Mouse (Mus musculus): ENCODE data around the gene Atp23. TPM values are rescaled to one million over a fixed set of nuclear protein-coding genes. Genes with fewer than 3 reads are reported as not detected.

Atp23 gene
- polyA plus RNA-seq, 1 experiment from 2014 or later = 15.4 TPM

DNA sequence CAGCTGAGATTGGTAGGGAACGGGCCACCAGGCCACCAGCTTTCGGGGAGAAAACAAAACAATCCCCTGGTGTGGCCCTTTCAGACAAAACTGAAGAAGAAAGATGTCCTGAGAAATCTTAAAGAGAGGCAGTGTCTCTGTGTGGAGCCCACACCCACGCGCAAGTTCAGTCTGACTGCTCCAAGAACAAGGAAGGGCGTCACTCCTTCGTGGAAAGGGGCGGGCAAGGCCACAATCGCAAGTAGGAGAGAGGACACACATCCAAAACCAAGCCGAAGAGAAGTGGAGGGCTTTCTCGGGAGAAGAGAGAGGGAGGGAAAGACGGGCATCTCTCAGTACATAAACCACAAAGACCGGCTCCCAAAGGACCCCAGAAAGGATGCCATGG is 27.7 kb upstream of the Atp23 start:
- Histone ChIP-seq H3K4me1 (replicated peaks) (peaks cover 62% of the 10 kb centered on the region), H3K27me3 (ENCODE audit: insufficient read depth, poor library complexity, severe bottlenecking) (peaks cover 47% of the 10 kb centered on the region), H3K4me3 (peak overlapping the region; percentile 63), H3K27ac (peak overlapping the region; percentile 84; the same call in 1 of the 2 replicates), H3K9me3 (no peaks in the 10 kb centered on the region), H3K36me3 (no peaks in the 10 kb centered on the region)
- WGBS = 17% methylated on average over 12 of the region's 12 CpGs
- no peak for DNase-seq (ENCODE audit: low spot score)

DNA sequence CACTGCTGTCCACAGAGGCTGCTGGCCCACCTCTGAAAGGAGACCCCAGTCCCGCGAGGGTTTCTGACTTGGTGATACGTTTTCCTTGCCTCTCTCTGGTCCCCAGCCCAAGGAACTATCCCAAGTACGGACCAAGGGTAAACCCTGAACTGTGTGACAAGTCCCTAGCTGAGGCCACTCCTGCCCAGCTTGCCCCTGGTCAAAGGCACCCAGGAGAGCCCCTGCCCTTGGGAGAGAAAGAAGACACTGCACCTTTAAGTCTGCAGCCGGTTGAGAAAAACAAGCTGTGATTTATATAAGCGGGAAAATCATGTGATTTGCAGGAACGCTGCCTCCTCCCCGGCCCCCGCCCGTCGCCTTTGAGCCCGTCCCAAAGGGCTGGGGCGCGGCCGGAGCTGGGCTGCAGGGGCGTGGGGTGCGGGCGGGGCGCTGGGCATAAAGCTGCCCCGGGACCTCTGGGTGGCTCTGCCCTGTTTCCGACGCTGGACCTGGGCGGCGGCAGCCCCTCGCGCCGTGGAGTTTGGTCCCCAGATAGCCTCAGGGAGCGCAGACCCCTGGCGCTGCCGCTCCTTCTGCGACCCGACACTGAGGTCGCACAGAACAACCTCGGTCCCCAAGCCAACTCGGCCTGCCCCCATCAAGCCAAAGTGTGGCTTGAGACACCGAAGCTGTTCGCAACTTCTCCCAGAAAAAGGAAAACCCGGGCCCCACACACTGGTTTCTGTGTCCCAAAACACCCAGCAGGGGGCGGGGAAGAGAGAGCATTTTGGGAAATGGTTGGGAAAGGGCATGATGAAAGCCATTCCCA is 27.1 kb upstream of the Atp23 start:
- Histone ChIP-seq H3K9me3 (no peaks in the 10 kb centered on the region), H3K27ac (peak overlapping the region; percentile 84), H3K4me3 (peak overlapping the region; percentile 63), H3K4me1 (replicated peaks) (peaks cover 62% of the 10 kb centered on the region), H3K36me3 (no peaks in the 10 kb centered on the region), H3K27me3 (ENCODE audit: insufficient read depth, poor library complexity, severe bottlenecking) (peaks cover 47% of the 10 kb centered on the region)
- DNase-seq (ENCODE audit: low spot score) = peak; percentile 78
- WGBS = under 1% methylated on average over 39 of the region's 39 CpGs

DNA sequence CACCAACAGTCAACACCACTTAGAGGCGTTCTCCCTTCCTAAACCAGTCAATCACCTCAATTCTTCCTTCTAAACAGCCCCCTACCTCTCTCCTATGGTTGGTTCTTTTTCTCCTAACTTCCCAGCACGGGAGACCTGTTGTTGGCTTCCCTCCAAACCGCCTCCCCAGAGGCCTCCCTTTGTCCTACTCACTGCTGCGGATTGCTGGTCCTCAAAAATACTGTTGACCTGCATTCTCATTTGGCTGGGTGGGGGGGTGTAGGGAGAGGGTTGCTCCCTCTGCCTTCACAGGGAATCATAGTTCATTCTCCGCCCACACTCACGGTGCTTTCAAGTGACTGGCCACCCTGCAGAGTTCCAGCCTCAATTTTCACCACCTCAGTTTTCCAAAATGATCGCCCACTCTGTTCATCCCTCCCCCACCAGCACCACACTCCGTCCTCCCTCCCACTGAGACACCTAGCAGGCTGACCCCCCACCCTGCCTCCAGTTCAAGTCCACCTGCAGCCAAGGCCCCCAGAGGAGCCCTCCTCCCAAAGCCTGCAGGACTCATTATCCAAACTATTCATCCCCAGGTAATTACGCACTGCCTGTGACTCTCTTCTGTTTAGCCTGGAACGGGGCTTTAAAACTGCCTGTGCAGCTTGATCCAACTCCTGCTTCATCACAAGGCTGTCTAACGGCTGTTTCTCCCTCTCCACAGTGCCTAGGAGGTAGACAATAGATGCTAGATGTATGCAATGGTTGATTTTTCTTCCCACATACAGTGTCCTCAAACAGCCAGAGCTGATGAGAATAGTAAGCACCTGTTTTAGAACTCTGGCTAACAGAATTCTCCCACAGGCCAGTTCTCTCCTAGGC is 26.2 kb upstream of the Atp23 start:
- no peak for DNase-seq (ENCODE audit: low spot score)
- Histone ChIP-seq H3K4me1 (replicated peaks) (peaks cover 62% of the 10 kb centered on the region), H3K27me3 (ENCODE audit: insufficient read depth, poor library complexity, severe bottlenecking) (peaks cover 47% of the 10 kb centered on the region), H3K27ac (peak overlapping the region; percentile 84), H3K9me3 (no peaks in the 10 kb centered on the region), H3K36me3 (no peaks in the 10 kb centered on the region), H3K4me3 (peak overlapping the region; percentile 63)
- 11% methylated on average over 11 of the region's 11 CpGs for whole genome bisulfite sequencing

DNA sequence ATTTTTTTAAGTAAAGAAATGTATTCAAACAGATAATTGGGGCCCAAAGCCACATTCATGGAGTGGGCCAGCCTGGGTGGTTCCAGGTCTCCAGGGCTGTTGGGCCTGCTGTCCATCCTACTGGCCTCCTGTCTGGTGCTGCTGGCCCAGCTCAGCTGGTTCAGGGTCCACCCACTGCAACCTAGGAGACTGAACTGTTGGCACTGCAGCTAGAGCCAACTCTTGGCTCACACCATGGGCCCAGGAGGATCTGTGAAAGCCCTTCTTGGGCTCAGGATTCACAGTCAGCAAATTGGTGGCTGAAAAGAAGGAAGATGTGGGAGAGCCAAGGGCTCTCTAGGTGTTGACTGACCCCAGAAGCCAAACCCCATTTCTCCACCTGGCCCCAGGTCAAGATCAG is 24.2 kb upstream of the Atp23 start:
- DNase-seq (ENCODE audit: low spot score) = no peak
- H3K36me3 ChIP-seq = no peaks in the 10 kb centered on the region
- H3K27ac ChIP-seq = no peak overlapping the region
- peaks cover 4% of the 10 kb centered on the region; the same call in 1 of the 2 replicates for H3K9me3 ChIP-seq
- no peak overlapping the region for H3K4me3 ChIP-seq
- H3K27me3 ChIP-seq (ENCODE audit: insufficient read depth, poor library complexity, severe bottlenecking) = peaks cover 47% of the 10 kb centered on the region
- H3K4me1 ChIP-seq (replicated peaks) = peaks cover 47% of the 10 kb centered on the region

DNA sequence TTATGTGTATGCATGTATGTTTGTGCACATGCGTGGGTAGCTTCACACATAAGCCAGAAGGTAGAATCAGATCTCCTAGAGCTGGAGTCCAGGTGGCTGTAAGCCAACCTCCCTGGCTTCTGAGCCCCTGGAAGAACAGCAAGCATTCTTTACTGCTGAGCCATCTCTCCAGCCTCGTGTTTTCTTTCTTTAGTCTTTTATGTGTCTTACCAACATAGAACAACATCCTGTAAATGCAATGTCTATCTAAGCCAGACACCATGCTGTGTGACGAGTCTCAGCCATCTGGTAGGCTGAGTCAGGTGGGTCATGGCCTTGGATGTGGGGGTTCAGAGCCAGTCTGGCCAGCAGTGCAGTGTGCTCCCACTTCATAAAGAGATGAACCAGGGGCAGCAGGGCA is 22.9 kb upstream of the Atp23 start:
- H3K36me3 ChIP-seq = no peaks in the 10 kb centered on the region
- no peak for DNase-seq (ENCODE audit: low spot score)
- WGBS = 55% methylated on average over 3 of the region's 3 CpGs
- H3K4me3 ChIP-seq = no peak overlapping the region
- H3K27ac ChIP-seq = no peak overlapping the region
- H3K4me1 ChIP-seq (replicated peaks) = peaks cover 34% of the 10 kb centered on the region
- H3K27me3 ChIP-seq (ENCODE audit: insufficient read depth, poor library complexity, severe bottlenecking) = peaks cover 34% of the 10 kb centered on the region
- H3K9me3 ChIP-seq = peaks cover 13% of the 10 kb centered on the region

DNA sequence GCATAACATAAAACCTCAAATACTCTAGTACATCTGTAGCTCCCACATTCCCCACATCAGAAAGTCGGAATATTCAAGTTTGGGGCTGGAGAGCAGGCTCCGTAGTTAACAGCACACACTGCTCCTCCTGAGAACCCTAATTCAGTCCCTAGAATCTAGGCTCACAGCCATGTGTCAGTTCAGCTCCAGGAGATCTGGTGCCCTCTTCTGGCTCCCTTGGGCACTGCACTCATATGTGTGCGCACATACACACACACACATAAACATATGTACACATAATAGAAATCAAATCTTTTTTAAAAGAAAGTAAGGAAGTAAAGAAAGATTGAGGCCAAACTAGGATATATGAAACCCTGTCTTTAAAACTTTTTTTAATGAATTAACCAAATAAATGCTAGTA is 19.1 kb upstream of the Atp23 start:
- Histone ChIP-seq H3K9me3 (peaks cover 13% of the 10 kb centered on the region), H3K27me3 (ENCODE audit: insufficient read depth, poor library complexity, severe bottlenecking) (peaks cover 11% of the 10 kb centered on the region), H3K36me3 (no peaks in the 10 kb centered on the region), H3K4me1 (replicated peaks) (no peaks in the 10 kb centered on the region), H3K27ac (no peak overlapping the region), H3K4me3 (no peak overlapping the region)
- DNase-seq (ENCODE audit: low spot score) = no peak
- 97% methylated on average over 3 of the region's 3 CpGs for WGBS

DNA sequence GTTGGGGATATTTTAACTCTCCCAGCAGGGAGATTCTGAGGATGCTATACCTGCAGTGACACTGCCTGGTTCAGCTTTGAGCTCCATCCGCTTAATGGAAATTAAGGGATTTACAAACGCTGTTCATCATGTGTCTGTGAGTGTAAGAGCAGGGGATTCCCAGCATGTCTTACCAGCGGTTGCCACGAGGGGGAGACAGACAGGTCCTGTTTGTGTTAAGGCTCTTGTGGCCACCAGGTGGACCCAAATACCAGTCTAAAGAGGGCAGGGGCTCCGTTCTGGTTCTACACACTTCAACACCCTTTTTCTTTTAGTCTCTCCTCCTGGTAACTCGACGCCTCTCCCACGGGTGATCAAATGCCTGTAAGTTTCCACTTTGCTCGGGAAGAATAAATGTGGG is 17.9 kb upstream of the Atp23 start:
- Histone ChIP-seq H3K4me1 (replicated peaks) (no peaks in the 10 kb centered on the region), H3K27ac (no peak overlapping the region), H3K4me3 (no peak overlapping the region), H3K36me3 (no peaks in the 10 kb centered on the region), H3K9me3 (peaks cover 13% of the 10 kb centered on the region), H3K27me3 (ENCODE audit: insufficient read depth, poor library complexity, severe bottlenecking) (peaks cover 10% of the 10 kb centered on the region)
- DNase-seq (ENCODE audit: low spot score) = peak; percentile 93
- WGBS = 6% methylated on average over 9 of the region's 9 CpGs

DNA sequence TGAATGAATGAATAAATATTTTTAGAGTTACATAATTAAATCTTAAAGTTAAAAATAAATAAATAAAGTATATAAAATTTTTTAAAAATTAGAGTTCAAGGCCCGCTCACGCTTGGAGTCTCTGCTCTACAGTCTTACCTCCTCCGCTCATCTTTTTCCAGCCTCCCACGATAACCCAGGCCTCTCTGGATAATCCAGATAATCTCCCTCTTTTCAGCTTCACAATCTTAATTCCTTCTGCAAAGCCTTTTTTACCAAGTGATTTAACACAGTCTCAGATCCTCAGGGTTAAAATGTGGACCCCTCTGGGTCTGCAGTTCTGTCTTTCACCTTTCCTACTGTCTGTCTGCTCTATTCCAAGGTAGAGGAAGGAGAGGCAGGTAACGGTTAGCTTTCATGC is 13.1 kb upstream of the Atp23 start:
- Histone ChIP-seq H3K9me3 (no peaks in the 10 kb centered on the region), H3K27ac (no peak overlapping the region), H3K27me3 (ENCODE audit: insufficient read depth, poor library complexity, severe bottlenecking) (peaks cover 10% of the 10 kb centered on the region), H3K4me1 (replicated peaks) (no peaks in the 10 kb centered on the region), H3K36me3 (no peaks in the 10 kb centered on the region), H3K4me3 (no peak overlapping the region)
- 96% methylated on average over 5 of the region's 5 CpGs for WGBS
- no peak for DNase-seq (ENCODE audit: low spot score)

DNA sequence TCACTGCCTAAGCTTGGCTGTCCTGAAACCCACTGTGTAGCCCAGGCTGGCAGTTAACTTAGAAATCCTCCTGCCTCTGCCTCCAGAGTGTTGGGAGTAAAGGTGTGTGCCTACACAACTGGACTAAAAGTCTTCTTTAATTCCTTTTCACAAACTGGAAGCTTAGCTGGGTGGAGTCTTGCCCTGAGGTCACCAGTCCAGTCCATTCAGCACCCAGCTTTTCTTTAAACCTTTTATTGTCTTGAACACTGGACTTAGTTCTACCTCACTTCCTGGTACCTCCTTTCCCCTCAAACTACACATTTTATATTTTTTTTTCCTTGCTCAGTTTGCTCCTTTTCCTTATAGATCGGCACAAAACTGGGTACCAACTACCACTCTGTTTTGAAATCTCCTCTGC is 10.3 kb upstream of the Atp23 start:
- Histone ChIP-seq H3K27me3 (ENCODE audit: insufficient read depth, poor library complexity, severe bottlenecking) (no peaks in the 10 kb centered on the region), H3K27ac (no peak overlapping the region), H3K4me3 (no peak overlapping the region), H3K36me3 (no peaks in the 10 kb centered on the region), H3K4me1 (replicated peaks) (no peaks in the 10 kb centered on the region), H3K9me3 (no peaks in the 10 kb centered on the region)
- no peak for DNase-seq (ENCODE audit: low spot score)
- 82% methylated on average over 1 of the region's 1 CpGs for WGBS

DNA sequence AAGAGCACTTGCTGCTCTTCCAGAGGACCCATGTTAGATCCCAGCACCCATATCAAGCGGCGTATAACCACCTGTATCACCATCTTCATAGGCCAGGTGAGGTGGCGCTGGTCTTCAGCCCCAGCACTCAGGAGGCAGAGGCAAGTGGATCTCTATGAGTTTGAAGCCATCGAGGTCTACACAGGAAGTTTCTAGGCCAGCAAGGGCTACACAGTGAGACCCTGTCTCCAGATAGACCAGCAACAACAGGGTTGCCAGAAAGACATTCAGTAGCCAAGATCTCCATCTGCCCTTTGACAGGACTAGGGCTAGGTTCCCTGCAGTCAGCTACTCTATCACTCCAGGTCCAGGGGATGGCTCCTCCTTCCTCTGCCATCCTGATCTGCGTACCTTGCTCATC is 5.7 kb upstream of the Atp23 start:
- Histone ChIP-seq H3K4me1 (replicated peaks) (no peaks in the 10 kb centered on the region; the same call in 1 of the 2 replicates), H3K27me3 (ENCODE audit: insufficient read depth, poor library complexity, severe bottlenecking) (0 out of 2 replicates have a peak, but pooled peaks cover 5% of the 10 kb centered on the region), H3K36me3 (no peaks in the 10 kb centered on the region), H3K9me3 (no peaks in the 10 kb centered on the region), H3K27ac (no peak overlapping the region), H3K4me3 (no peak overlapping the region)
- no peak for DNase-seq (ENCODE audit: low spot score)
- WGBS = 94% methylated on average over 5 of the region's 5 CpGs

DNA sequence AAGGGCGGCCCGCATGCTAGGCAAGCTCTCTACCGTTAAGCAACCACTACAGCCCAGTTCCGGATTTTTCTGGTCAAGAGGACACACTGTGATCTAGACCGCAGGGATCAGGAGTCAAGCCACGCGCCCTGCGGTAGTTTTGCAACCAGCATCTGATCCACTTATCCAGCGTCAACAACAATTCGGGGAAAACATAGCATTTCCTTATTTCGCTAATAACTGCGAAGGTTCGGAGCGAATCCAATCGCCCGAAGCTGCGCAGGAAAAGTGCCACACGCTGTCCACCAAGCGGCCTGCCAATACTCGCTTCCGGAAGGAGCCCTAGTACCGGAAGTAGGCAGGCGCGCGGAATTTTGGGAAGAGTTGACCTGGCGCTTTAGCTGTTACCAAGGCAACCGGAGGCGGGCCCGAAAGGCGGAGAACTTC is 4.5 kb upstream of the Atp23 start:
- H3K36me3 ChIP-seq = no peaks in the 10 kb centered on the region
- 2% methylated on average over 30 of the region's 30 CpGs for WGBS
- DNase-seq (ENCODE audit: low spot score) = peak; percentile 96
- no peaks in the 10 kb centered on the region for H3K9me3 ChIP-seq
- H3K4me3 ChIP-seq = peak overlapping the region; percentile 55
- H3K27ac ChIP-seq = peak overlapping the region; percentile 88
- H3K4me1 ChIP-seq (replicated peaks) = peaks cover 7% of the 10 kb centered on the region
- 0 out of 2 replicates have a peak, but pooled peaks cover 5% of the 10 kb centered on the region for H3K27me3 ChIP-seq (ENCODE audit: insufficient read depth, poor library complexity, severe bottlenecking)

DNA sequence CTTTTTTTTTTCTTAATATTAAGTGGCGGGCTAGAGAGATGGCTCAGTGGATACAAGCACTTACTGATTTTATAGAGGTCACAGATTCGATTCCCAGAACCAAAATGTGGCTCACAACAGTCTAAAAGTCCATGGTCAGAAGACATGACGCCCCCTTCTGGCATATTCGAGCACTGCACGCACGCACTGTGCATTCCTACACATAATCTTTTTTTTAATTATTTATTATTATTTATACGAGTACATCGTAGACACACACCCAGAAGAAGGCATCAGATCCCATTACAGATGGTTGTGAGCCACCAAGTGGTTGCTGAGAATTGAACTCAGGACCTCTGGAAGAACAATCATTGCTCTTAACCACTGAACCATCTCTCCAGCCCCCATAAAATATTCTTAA is 3.9 kb upstream of the Atp23 start:
- Histone ChIP-seq H3K27ac (peak overlapping the region; percentile 88), H3K36me3 (no peaks in the 10 kb centered on the region), H3K9me3 (no peaks in the 10 kb centered on the region), H3K27me3 (ENCODE audit: insufficient read depth, poor library complexity, severe bottlenecking) (0 out of 2 replicates have a peak, but pooled peaks cover 5% of the 10 kb centered on the region), H3K4me1 (replicated peaks) (peaks cover 13% of the 10 kb centered on the region), H3K4me3 (peak overlapping the region; percentile 55)
- DNase-seq (ENCODE audit: low spot score) = no peak
- 69% methylated on average over 8 of the region's 8 CpGs for WGBS

DNA sequence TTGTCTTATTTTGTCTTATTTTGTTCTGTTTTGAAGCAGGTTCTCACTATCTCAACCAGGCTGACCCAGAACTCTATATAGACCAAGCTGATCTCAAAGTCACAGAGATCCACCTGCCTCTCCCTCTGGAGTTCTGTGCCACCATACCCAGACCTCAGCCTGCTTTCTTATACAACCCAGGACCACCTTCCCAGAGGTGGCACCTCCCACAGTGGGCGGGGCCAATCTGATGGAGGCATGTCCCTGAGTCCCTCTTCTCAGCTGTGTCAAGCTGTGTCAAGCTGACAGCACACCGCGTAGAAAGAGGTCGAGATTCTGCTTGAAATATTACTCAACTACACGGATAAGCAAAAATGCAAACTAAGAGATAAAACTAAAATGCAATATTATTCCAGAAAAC is 3.1 kb upstream of the Atp23 start:
- Histone ChIP-seq H3K36me3 (0 out of 2 replicates have a peak, but pooled peaks cover under 1% of the 10 kb centered on the region), H3K4me3 (no peak overlapping the region), H3K27ac (no peak overlapping the region), H3K4me1 (replicated peaks) (peaks cover 16% of the 10 kb centered on the region), H3K27me3 (ENCODE audit: insufficient read depth, poor library complexity, severe bottlenecking) (0 out of 2 replicates have a peak, but pooled peaks cover 5% of the 10 kb centered on the region), H3K9me3 (no peaks in the 10 kb centered on the region)
- 30% methylated on average over 5 of the region's 5 CpGs for WGBS
- no peak for DNase-seq (ENCODE audit: low spot score)
